Mouse (Mus musculus): ENCODE measurements at regions not wholly inside any gene's neighbourhood (a gene's known extent, or its start where the extent isn't known, plus 50 kb on each side); places are given as distances from the start of the nearest gene placed in this dataset.
"Not testable (repeated sequence)": the region's sequence is repeated elsewhere in the genome, so short reads cannot be mapped to it uniquely, and the experiment has no call there.

DNA sequence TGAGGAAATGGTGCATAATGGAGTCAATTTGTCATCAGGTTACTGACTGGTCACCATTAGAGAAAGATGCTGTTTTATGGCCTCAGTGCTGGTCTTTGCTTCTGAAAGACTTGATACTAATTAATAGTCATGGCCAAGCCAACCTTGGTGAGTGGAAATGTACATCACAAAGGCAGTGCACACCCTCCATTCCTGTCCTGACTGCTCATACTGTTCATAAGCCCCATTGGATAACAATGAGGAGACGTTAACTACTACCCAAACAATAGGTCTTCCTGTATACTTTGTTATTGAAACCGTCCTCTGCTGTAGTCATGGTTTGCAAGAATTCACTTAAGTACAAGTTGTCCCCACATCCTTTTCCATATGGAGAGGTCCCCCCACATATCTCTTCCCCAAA, 605.8 kb upstream of the Slc35b3 start:
- DNase-seq (ENCODE audit: low spot score in 2 of 2): no peak

DNA sequence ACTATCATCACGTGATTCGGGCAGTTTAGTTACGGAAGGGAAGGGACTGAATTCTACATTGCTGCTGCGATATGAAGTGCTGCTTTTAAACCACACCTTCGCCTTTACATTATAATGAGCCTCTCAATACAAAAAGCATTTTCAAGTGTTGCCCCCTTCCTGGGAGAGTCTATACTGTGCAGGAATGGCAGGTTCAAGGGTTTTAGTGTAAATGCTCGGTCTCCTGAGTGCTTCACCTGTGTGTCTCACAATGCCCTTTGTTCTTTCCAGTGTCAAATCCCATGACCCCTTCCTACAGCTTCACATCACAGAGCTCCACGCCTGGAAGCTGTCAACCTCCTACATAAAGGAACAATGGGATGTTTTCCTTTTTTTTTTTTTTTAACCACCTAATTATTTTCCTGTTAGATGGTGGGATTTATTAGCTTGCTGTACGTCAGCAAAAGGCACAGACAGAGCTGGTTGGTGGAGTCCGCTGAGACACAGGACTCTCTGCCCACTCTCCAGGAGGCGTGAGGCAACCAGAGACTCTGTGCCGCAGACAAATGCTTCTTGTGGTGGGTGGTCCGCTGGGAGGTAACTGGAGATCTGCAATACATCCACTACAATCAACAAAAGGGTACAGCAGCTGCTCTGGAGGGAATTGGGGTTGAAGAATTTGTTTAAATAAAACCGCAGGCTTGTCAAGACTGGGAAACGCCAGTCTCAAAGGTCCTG, 577.2 kb upstream of the Slc35b3 start:
- no peak for DNase-seq (ENCODE audit: low spot score in 2 of 2)

DNA sequence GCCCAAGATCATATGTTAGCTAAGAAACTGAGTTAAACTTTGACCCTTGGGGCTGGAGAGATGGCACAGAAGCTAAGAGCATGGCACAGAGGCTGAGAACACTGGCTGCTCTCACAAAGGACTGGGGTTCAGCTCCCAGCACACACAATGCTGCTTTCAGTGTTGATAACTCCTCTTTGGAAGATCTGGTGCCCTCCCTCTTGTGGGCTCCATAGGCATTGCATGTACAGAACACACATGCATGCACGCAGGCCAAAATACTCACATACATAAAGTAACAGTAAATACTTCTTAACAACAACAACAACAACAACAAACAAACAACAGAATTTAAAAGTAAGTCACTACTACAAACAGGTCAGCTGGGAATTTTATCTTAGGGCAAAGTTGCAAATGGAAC, 565.8 kb upstream of the Slc35b3 start:
- no peak for DNase-seq (ENCODE audit: low spot score in 2 of 2)

DNA sequence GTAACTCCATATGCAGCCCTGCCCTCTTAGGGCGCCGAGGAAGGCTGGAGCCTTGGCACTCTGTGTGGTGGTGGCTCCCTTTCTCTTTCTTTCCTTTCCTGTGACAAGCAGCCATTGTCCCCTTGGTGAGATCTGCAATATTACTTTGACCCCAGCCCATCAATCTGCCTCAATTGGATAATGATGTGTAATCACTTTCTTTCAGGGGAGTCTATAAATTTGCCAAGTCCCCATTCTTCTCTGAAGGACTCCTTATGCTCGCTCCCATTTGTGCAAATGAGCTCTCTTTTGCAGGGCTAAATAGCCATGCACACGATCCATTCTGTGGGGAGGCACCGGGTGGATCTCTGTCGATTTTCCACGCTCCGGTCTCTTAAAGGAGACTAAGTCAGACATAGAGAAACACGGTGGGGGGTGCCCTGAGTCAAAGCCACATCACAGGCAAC, 563.2 kb upstream of the Slc35b3 start:
- no peak for DNase-seq (ENCODE audit: low spot score in 2 of 2)

DNA sequence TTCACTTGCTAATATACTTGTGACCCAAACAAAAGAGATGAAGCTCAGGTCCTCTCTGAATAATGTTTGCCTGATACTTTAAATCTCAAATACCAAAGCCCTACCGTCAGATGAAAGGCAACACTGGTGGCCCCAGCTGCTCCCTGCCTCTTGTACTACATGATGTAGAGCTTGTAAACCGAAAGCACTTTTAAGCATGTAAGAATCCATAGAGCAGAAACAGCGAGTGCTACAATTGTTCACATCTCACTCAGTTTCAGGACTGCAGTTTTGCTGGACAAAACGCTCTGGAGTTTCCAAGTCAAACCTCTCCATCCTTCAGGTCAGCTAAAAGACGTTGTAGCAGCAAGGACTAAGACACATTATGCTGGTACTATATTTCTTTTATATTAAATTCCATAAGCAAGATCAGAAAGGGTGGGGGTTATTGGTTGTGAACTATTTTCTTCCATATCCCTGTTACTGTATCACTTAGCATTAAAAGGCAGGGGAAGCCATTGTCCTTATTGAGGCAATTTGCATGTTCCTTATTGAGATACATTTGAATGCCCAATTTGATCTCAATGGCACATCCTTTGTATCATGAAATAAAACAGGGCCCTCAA, 562.7 kb upstream of the Slc35b3 start:
- no peak for DNase-seq (ENCODE audit: low spot score in 2 of 2)

DNA sequence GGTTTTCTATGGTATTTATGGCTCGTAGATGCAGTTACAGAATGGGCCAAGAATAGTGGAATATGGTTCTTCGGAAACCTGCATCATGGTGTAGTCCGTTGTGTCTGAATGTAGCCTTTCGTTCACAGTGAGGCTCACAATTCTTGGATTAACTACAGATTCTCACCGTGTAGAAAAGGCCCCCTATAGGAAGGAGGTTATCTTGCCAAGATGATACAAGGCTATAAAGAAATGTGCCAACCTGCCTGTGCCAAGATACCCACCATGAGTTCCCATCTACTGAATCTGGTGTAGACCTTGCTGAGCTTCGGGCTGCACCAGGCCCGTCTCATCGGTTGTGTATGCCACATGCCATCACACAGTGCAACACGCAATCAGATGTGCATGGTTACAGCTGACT, 560.2 kb upstream of the Slc35b3 start:
- no peak for DNase-seq (ENCODE audit: low spot score in 2 of 2)

DNA sequence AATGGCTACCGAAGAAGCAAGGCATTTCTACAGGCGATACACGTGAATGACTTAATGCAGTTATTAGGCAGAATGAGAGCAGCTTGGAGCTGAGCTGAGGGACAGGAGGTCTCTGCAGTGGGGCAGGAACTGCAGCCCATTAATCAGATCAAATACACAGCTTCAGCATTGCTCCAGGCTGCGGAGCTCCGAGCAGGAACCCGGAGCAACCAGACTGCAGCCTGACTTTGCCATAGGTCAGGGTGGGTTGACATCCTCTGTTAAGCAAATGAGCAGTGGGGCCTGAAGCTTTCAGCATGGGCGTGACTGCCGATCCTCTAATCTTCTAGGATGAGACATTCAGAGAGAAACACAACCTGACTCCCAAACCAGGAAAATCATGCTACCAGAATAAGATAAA, 555.4 kb upstream of the Slc35b3 start:
- no peak for DNase-seq (ENCODE audit: low spot score in 2 of 2)

DNA sequence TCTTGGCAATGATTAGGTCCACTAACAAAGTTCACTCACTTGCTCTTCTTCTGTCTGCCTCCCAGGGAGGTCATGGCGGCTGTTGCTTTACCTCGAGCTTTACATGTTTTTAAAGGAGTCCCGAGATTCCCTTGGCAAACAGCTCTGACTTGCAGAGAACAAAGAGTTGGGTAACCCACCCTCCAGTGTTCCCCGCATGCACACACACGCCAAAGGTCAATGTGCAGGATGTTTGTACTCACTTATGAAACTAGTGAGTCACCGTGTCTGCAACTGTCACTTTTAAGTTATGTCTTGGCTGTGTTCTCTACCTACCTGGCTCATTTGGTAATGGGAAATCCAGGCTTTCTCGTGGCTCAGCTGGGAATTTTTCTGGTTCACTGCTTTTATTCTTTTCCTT, 529.1 kb upstream of the Slc35b3 start:
- DNase-seq (ENCODE audit: low spot score in 2 of 2): no peak

DNA sequence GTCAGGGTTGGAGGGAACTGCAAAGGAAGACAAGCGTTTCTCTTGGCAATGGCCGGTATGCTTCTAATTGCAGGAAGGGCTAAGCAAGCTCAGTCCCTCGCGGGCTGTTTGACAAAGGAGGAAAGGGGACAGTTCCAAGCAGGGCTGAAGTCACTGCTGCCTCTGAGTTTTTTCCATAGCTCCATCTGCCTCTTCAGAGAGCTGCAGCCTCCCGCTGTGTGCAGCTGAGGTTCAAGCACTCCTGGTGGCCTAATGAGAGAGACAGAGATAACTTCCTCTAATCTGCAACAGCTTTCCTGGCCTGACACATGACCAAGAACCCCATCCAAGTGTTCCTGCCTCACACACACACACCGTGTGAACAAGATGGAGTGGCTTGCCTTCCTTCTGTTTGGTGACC, 511.9 kb upstream of the Slc35b3 start:
- DNase-seq (ENCODE audit: low spot score in 2 of 2): no peak

DNA sequence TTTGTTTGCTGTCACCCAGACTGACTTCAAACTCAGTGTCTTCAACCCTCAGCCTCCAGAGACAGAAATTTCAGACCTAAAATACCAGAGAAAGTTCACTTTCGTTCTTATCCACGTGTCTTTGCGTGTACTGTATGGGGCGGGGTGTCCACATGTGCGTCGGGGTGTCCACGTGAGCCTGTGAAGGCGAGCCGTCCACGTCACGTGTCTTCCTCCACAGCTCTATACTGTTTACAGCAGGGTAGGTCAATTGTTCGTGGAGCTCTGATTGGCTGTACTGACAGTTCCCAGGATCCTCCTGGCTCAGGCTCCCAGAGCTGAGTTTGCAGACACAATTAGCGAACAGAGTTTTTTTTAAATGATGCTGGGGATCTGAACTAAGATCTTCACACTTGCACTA, 481.1 kb upstream of the Slc35b3 start:
- no peak for DNase-seq (ENCODE audit: low spot score in 2 of 2)

DNA sequence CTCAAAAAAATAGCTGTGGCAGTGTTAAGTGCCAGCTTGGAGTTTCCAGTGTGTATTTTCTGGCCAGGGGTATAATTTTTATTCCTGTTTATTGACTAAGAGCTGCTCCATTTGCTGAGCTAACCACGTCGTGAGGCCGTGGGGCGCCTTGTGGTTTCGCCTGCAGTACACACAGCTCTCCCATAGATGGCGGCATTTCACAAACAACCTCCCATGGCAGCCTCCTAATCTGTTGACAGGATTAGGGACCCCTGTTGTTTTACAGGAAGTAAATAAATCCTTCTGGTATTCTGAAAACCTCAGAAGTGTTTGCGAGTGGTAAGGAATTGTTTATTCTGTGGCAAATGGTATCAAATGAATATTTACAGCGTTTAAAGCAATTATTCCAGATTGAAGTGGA, 480.2 kb upstream of the Slc35b3 start:
- peak; percentile 83 to 86 for DNase-seq (ENCODE audit: low spot score in 2 of 2)

DNA sequence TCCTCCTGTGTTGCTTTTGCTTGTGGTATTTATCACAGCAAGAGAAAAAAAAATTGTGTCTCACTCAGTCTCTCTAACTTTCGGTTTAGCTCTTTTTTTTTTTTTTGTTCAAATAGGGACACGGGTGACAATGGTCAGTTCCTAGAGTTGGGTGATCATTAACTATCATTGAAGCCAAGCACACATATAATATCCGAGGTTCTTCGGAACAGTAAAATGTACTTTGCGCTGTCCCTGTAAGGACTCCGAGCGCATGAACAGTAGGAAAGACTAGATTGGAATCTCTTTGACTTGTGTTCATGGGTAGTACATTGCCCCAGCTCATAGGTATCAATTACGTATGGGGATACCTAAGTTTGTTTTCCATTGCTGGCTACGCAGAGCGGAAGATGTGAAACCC, 479.7 kb upstream of the Slc35b3 start:
- DNase-seq (ENCODE audit: low spot score in 2 of 2): no peak

DNA sequence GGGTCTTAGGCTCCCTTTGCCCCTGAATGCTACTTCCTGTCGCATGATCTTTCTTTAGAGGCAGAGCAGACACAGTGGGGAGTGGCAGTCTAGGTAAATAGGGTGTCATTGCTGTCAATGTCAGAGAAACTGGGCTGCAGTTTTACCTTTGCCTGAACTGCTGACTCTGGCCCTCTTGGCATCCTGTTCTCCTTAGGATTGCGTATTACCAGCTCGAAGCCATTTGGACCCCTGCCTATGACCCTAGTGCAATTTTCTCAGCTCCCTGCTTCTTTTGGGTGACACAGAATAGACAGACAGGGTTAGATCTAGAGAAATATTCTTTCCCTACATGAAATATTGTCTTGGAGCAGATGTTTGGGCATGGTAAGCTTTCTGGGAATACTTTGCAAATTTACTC, 467.3 kb upstream of the Slc35b3 start:
- DNase-seq (ENCODE audit: low spot score in 2 of 2): no peak

DNA sequence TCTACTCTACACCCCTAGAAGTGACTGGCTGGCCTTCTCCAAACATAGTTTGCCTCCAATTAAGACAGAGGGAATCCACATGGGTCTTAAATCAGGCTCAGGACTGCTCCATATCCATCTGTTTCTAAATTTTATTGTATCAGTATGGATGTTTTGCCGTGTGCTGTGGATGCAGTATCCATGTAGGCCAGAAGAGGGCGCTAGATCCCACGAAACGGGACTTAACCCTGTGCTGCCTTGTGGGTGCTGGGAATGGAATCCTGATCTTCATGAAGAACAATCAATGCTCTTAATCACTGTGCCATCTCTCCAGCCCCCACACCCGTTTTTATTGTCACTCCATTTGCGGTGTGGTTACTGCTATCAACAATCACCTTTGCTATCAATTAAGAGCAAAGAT, 465.3 kb upstream of the Slc35b3 start:
- no peak for DNase-seq (ENCODE audit: low spot score in 2 of 2)

DNA sequence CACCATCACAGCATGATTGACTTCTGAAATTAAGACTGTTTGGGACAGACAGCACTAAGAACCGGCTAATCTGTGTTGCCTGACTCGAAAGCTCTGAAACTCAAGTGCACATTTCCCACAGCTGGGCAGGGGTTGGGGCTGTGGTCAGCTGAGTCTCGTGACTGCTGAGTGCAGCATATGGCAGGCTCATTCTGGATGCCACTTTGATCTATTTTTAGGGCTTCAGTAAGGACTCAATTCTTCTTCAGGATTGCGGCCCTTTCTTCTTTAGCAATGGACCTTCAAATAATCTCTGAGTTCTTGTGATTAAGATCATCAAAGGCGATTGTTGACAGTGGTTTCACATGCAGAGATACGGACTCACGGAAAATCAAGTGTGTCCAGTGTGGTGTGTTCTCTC, 457.5 kb upstream of the Slc35b3 start:
- no peak for DNase-seq (ENCODE audit: low spot score in 2 of 2)

DNA sequence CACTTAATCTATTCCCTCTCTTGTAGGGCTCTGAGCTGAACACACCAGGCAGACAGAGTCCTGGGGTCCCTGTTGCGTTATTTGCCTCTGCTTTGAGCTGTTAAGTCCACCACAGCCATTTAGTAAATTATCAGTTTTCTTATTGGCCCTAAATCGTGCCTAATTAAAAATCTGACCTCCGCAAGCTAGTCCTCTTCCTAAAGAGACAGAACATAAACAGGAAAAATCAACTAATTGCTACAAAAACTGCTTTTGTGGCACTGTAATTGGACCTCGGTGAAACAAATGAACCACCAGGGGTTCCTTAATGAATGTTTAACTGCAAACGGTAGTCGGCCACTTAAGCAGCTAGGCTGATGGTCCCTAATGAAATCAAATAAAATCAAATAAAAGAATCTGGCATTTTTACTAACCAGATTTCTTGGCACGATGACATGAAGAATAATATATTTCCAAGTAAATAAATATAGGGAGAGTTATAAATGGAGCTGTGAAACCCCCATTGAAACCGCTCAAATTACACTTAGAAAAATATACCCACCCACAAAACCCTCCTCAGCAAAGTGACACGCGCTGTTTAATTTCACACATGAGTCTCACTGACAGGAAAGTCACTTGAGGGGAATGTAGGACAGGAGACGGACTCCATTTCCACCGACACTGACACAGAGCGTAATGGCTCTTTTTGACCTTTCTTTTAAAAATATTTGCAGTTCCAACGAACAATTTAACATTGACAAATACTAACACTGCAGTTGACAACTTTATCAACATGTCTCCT, 451.0 kb upstream of the Slc35b3 start:
- no peak for DNase-seq (ENCODE audit: low spot score in 2 of 2)

DNA sequence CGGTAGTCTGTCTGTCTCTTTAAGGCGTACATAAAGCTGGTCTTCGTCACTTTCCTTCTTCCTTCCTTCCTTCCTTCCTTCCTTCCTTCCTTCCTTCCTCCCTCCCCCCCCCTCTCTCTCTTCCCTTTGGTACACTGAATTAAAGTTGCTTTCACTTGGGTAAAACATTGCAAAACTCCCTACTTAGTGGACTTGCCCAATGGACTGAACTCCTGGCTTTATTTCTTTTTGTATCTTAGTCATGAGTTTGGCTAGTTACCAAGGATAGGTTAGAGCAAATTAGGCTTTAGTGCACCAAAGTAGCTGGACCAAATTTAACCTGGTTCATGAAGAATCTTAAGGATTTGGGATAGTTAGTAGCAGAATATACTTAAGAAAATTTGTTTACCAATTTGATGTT, 431.9 kb upstream of the Slc35b3 start:
- no peak for DNase-seq (ENCODE audit: low spot score in 2 of 2)

DNA sequence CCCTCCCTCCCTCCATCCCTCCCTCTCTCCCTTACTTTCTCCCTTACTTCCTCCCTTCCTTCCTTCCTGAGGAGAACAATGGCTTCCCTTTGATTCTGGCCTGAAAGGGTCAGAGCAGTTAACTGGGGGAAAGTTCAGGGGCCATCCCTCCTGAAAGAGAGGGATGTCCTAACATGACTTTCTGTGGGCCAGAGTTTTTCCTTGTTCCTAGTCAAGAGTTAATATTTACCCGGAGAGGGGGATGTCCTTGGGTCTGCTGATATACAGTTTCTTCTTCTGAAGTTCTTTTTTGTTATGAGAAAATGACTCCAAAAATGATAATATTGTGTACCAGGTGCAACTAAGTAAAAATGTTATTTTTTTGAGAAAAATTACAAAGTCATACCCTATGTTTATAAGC, 431.5 kb upstream of the Slc35b3 start:
- DNase-seq (ENCODE audit: low spot score in 2 of 2): not testable (repeated sequence)

DNA sequence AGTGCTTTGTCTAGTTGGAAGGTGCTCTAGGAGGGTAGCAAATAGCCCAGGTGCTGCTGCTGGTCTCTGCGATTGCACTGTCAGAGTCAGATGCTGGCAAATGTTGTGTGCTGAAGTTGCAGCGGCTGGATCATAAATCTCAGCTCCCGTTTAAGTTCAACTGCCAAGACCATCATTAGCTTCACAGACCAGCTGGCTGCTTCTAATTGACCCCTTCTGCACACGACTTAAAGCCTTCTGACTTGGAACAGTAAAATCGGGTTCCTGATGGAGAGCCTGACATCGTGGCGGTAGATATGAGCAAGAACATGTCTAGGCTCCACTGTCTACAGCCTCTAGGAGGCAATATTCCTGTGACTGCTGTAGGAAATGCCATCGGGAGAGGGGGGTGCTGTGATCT, 416.0 kb upstream of the Slc35b3 start:
- DNase-seq (ENCODE audit: low spot score in 2 of 2): no peak

DNA sequence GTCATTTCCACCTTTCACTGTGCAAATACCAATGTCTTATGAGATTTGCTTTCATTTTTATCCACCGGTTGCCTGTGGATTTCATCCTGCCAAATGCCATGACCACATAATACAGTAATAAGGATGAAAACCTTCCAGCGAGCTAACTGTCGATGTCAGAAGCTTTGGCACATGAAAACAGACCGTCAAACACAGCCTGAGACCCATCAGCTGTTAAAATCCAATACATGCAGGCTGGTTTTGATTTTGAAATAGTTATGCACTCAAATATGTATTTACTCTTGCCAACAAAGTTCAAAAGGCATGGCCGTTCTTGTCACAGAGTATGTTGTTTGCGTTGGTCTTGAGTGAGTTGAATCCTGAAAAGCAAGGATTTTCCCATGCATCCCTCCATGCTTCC, 415.6 kb upstream of the Slc35b3 start:
- DNase-seq (ENCODE audit: low spot score in 2 of 2): no peak

DNA sequence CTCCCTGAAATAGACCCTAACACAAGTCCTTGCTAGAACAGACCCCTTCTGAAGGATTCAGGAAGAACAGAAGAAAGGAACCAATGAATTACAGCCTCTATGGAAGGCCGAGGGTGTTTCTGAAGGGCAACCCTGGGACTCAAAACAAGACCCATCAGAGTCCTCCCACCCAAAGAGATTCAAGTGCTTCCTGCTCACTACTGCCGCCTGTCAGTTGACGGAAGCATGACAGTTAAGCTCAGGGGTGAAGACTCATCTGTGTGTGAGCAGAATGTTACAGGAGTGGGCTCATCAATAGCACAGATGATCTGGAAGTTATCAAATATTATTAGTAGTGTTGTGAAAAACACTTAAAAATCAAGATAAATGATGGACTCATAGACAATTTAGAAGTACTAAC, 411.9 kb upstream of the Slc35b3 start:
- DNase-seq (ENCODE audit: low spot score in 2 of 2): no peak

DNA sequence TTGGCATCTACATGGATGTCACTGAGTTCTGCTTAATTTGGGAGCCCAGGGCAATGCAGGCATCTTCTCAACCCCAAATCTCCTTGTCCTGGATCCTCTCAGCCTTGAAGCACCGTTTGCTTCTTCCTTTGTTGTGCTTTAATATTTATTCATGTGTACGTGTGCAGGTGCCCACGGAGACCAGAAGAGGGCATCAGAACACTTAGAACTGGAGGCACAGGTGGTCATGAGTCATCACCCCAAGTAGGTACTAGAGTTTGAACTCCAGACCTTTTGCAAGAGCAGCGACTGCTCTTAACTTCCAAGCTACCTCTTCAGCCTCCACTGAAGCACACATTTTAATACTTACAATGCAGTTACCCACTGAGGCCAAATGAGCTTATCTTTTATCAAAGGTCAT, 403.0 kb upstream of the Slc35b3 start:
- no peak for DNase-seq (ENCODE audit: low spot score in 2 of 2)

DNA sequence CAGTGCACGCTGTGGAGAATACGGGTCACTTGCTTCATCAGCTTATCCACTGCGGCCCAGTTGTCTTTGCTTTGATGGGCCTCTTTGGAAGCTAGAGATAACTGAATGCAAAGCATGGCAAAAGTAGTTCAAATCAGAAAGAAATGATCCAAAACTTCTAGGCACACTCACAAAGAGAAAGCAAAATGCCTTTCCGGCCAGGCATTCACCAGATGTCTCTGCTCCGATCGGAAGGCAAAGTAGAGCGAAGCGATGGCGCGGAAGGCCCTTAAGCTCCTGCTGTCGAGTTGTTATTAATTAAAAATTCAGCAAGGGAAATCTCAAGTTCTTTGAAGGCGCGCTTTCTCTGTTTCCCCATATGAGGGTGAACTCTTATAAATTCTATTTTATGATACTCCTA, 401.9 kb upstream of the Slc35b3 start:
- no peak for DNase-seq (ENCODE audit: low spot score in 2 of 2)
